Mouse (Mus musculus) stomach, embryonic 15.5 days (tissue): ENCODE measurements at regions not wholly inside any gene's neighbourhood (a gene's known extent, or its start where the extent isn't known, plus 50 kb on each side); places are given as distances from the start of the nearest gene placed in this dataset.

Source experiments
- ATAC-seq: fragments of 200-750 bp; cut with Nextera tagmentation; 2 replicates; pipeline ENCODE4 v1.8.0; 2017; ENCODE audit warnings: low read depth, moderate number of reproducible peaks, moderate TSS enrichment; ENCODE audit not compliant: insufficient read depth, low FRiP score
- H3K27ac ChIP-seq: fragments of 300-500 bp; sonication (generic); 2 replicates; pipeline ENCODE4 v1.5.1; 2015; ENCODE audit warnings: mild to moderate bottlenecking, inconsistent platforms
- H3K27me3 ChIP-seq: fragments of 300-500 bp; sonication (generic); replicated peaks from 2 replicates; pipeline ENCODE4 v1.6.1; 2015; ENCODE audit warnings: inconsistent platforms
- H3K36me3 ChIP-seq: fragments of 300-500 bp; sonication (generic); 2 replicates; pipeline ENCODE4 v1.6.1; 2015; ENCODE audit warnings: inconsistent platforms
- H3K4me1 ChIP-seq: fragments of 300-500 bp; sonication (generic); 2 replicates; pipeline ENCODE4 v1.6.1; 2015; ENCODE audit warnings: inconsistent platforms
- H3K4me2 ChIP-seq: fragments of 300-500 bp; sonication (generic); 2 replicates; pipeline ENCODE4 v1.6.1; 2015; ENCODE audit warnings: mild to moderate bottlenecking, inconsistent platforms
- H3K4me3 ChIP-seq: fragments of 300-500 bp; sonication (generic); replicated peaks from 2 replicates; pipeline ENCODE4 v1.5.1; 2015; ENCODE audit warnings: inconsistent platforms
- H3K9ac ChIP-seq: fragments of 300-500 bp; sonication (generic); 2 replicates; pipeline ENCODE4 v1.6.1; 2015; ENCODE audit warnings: inconsistent platforms
- H3K9me3 ChIP-seq: fragments of 300-500 bp; sonication (generic); 2 replicates; pipeline ENCODE4 v1.6.1; 2016; ENCODE audit warnings: inconsistent platforms
- WGBS: fragments of 180-500 bp; shearing (Covaris S2); methylation state at CpG from one replicate; pipeline ENCODE4 v1.1.7; 2015; 5-methylcytosine and 5-hydroxymethylcytosine counted together

DNA sequence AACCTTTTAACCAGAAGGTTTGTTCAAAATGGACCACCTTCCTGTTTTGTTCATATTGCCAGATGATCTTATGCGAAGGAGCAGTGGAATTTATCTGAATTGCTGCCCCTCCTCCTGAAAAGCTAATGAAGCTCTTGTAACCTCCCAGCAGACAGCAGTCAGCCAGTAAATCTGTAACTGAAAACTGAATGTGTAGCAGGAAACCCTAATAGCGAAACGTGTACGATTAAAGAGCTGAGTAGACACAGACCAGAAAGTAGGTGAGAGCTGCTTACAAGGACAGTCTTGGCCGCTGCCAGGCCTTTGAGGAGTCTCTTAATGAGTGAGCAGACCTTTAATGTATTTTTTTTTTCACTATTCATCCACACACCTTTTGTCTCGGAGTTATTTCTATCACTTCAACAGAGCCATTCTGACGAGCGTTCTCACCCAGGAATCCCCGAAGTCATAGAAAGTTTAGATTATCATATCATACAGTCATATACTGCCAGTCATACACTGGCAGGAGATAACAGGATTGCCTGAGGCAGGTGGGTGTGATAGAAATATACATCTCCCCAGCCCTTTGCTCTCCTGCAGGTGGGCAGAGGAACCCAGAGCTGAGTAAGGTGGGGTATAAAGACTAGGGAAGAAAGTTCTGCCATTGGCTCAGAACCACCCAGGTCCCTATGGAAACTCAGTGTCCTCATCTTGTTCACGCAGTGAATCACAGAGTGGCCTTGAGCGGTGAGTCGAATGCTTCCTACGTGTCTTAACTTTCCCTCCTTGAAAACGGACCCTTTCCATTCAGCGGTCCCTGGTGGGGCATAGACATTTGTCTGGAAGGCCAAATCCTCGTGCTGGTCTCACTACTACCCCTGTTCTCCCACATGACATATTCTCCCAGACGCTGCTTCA is 72.4 kb upstream of the Prep start:
- H3K36me3 ChIP-seq, result no peaks in the 10 kb centered on the region
- no peak overlapping the region for H3K4me2 ChIP-seq
- WGBS, result 75% methylated on average over 17 of the region's 17 CpGs
- H3K4me1 ChIP-seq, result peaks cover 5% of the 10 kb centered on the region; the same call in 1 of the 2 replicates
- H3K27me3 ChIP-seq, result no peaks in the 10 kb centered on the region
- no peaks in the 10 kb centered on the region for H3K9me3 ChIP-seq
- no peak for ATAC-seq
- no peak overlapping the region for H3K27ac ChIP-seq
- no peak overlapping the region for H3K9ac ChIP-seq
- H3K4me3 ChIP-seq, result no peak overlapping the region

DNA sequence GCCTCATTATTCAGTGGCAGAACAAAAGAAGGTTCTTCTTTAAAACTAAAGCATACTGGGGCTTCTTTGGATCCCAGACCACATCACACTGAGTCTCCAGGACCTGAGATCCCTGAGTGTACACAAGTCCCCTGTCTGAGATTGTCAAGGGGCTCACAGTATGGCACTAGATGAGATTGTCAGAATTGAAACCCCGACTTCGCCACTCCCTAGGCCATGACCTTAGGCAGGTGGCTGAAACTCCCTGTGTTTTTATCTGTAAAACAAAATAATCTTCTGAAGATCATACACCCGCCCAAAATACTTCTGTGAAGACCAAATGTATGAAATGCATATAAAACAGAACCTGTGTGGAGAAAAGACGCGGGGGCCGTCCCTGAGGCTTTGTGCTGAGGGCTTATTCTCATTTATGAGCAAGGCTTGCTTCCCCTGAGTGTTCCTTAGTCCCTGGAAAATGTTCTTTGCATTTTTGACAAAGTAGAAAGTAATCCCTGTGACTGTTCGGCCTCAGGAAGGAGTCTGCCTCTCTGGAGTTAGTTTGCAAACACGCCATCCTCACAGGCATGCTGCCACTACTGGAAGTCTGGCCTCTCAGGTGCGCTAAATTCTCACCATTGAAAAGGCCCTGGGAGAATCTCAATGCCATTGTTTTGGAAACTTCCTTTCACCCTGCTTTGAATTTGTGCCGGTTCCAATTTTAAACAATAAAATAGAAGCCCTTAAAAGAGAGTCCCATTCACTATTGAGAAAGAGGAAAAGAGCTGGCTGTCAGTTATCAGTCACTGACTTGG is 73.3 kb upstream of the Prep start:
- H3K9ac ChIP-seq, result no peak overlapping the region
- H3K27ac ChIP-seq, result no peak overlapping the region
- H3K4me2 ChIP-seq, result no peak overlapping the region
- no peaks in the 10 kb centered on the region for H3K9me3 ChIP-seq
- WGBS, result 57% methylated on average over 10 of the region's 10 CpGs
- H3K36me3 ChIP-seq, result no peaks in the 10 kb centered on the region
- peaks cover 5% of the 10 kb centered on the region; the same call in 1 of the 2 replicates for H3K4me1 ChIP-seq
- H3K4me3 ChIP-seq, result no peak overlapping the region
- H3K27me3 ChIP-seq, result no peaks in the 10 kb centered on the region
- ATAC-seq, result no peak

DNA sequence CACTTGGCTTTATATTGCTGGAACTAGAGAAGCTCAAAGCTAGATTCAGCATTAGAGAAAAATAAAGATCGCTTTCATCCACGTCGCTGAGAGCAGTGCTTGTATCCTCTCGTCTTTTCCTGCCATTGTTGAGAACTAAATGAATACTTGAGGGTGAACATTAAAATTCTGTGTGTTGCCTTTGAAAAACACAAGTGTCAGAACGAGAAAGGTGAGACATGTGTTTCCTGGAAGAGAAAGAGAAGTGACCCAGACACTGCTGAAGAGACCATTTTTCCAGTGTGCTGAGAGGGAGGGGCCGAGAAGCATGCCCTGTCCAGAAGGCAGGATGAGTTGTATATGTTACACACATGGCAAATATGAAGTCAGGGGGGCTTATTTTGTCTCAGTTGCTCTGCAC is 77.5 kb upstream of the Prep start:
- Histone ChIP-seq H3K9ac (no peak overlapping the region), H3K36me3 (no peaks in the 10 kb centered on the region), H3K9me3 (no peaks in the 10 kb centered on the region), H3K4me2 (no peak overlapping the region), H3K4me3 (no peak overlapping the region), H3K27me3 (no peaks in the 10 kb centered on the region), H3K4me1 (no peaks in the 10 kb centered on the region), H3K27ac (no peak overlapping the region)
- ATAC-seq, result no peak
- 67% methylated on average over 6 of the region's 6 CpGs for WGBS

DNA sequence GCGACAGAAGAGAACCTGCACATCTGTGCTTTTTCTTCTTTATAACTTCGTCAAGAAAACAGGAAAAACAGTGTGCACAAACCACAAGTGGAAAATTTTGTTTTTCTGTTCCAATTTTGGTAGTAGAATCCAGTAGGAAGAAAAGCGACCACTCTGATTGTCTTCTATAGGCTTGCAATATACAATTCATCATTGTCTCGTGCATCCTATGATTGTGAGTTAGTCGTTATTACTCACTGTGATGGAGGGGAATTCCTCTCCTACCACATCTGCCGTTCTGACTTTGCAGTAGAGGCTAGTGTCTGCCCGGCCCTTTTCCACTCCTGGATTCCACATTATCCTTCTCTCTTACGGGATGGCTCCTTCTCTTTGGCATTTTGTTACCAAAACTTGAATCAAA is 78.2 kb upstream of the Prep start:
- Histone ChIP-seq H3K9me3 (no peaks in the 10 kb centered on the region), H3K27me3 (no peaks in the 10 kb centered on the region), H3K4me2 (no peak overlapping the region), H3K36me3 (no peaks in the 10 kb centered on the region), H3K9ac (no peak overlapping the region), H3K4me3 (no peak overlapping the region), H3K27ac (no peak overlapping the region), H3K4me1 (no peaks in the 10 kb centered on the region)
- 69% methylated on average over 8 of the region's 8 CpGs for WGBS
- ATAC-seq, result no peak

DNA sequence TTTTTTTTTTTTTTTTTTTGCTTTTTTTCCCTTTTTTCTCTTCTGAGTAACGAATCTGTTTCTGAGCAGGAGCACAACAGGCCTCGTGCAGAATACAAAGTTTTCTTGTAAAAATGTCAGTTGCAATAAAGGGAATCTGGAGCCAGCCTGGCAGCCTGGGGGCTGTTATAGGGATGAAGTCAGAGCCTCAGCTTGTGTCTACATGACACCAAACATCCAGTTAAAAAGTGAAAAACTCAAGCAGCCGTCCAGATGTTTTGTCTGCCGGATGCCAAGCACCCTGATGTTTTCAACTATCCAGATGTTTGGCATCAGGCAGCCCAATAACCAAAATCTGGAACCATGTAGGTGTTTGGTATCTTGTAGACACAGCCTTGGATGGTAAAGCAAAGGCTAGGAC is 79.4 kb upstream of the Prep start:
- ATAC-seq, result no peak
- no peak overlapping the region for H3K27ac ChIP-seq
- no peaks in the 10 kb centered on the region for H3K36me3 ChIP-seq
- no peak overlapping the region for H3K4me2 ChIP-seq
- H3K9me3 ChIP-seq, result no peaks in the 10 kb centered on the region
- H3K4me3 ChIP-seq, result no peak overlapping the region
- H3K27me3 ChIP-seq, result no peaks in the 10 kb centered on the region
- 66% methylated on average over 4 of the region's 4 CpGs for WGBS
- no peaks in the 10 kb centered on the region for H3K4me1 ChIP-seq
- H3K9ac ChIP-seq, result no peak overlapping the region

DNA sequence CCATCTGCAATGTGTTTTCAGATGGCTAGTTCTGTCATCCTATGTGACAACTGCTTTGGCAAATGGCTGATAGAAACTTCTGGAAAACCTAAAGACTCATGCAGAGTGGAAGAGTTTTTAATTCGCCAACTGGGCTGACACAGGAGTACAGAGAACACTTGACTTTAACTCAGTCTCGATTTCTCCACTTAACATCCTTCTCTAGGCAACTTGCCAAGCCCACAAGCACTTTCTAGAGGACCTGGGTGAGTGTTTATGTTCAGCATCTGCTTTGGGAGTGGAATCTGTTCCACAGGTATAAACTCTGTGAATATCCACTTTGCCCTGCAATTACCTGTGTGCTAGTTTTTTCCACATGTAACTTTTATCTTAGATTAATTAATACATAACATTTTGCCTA is 85.1 kb upstream of the Prep start:
- Histone ChIP-seq H3K9me3 (no peaks in the 10 kb centered on the region), H3K27ac (no peak overlapping the region), H3K4me2 (no peak overlapping the region), H3K4me3 (no peak overlapping the region), H3K27me3 (no peaks in the 10 kb centered on the region), H3K36me3 (no peaks in the 10 kb centered on the region), H3K9ac (no peak overlapping the region), H3K4me1 (no peaks in the 10 kb centered on the region)
- 39% methylated on average over 2 of the region's 2 CpGs for WGBS
- ATAC-seq, result no peak

DNA sequence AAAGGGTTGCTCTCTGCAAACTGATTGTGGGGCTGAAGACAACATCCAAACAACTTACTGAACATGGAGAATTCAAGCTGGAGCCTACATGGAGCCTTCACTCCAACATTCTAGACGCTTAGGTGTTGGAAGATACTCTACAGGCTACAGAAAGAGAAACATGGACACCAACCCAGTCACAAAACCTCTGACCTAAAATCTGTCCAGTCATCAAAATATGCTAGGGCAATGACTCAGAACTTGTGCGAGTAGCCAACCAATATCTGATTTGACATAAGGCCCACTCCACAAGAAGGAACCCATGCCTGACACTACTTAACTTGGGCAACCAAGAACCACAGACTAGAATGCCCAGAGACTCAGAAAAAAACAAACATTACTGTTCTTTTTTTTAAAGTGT is 90.2 kb upstream of the Prep start:
- no peak overlapping the region for H3K27ac ChIP-seq
- no peaks in the 10 kb centered on the region for H3K9me3 ChIP-seq
- no peak overlapping the region for H3K9ac ChIP-seq
- H3K4me3 ChIP-seq, result no peak overlapping the region
- H3K36me3 ChIP-seq, result no peaks in the 10 kb centered on the region
- H3K4me1 ChIP-seq, result no peaks in the 10 kb centered on the region
- no peak overlapping the region for H3K4me2 ChIP-seq
- H3K27me3 ChIP-seq, result no peaks in the 10 kb centered on the region
- no peak for ATAC-seq
- 88% methylated on average over 2 of the region's 2 CpGs for WGBS

DNA sequence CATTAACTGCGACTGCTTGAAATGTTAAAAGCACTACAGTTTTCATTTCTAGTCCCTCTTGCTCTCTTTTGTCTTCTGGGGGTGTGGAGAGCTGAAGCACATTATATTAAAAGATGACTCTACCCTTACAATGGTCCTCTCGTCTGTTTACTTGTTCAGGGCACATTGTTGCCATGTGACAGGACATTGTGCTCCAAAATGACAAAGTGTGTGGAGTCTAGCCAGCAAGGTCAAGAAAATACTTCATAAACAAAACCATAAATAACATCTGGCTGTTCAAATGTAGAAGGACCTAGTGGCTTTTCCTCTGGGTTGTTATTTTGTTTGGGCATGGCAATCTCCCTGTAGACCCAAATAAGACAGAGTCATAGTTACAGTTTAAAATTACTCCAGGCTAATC is 95.1 kb upstream of the Prep start:
- Histone ChIP-seq H3K27ac (no peak overlapping the region), H3K9me3 (no peaks in the 10 kb centered on the region), H3K36me3 (no peaks in the 10 kb centered on the region), H3K4me3 (no peak overlapping the region), H3K4me2 (no peak overlapping the region), H3K4me1 (no peaks in the 10 kb centered on the region), H3K9ac (no peak overlapping the region), H3K27me3 (no peaks in the 10 kb centered on the region)
- ATAC-seq, result no peak
- WGBS, result 68% methylated on average over 2 of the region's 2 CpGs

DNA sequence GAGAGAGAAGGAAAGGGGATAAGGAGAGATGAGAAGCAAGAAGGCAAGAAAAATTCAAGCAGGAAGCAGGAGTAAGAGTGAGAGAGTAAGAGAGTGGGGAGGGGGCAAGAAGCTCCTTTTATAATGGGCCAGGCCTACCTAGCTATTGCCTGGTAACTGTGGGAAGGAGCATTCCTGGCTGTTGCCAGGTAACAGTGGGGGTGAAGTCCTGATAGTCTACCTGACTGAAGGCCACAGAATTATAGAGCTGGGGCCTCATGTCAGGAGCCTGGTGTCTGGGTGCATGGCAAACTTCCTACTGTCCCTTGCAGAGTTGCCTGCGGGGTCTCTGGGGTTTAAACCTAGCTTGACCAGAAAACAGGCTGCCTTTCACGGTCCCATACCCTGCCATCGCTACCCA is 107.0 kb upstream of the Prep start:
- H3K9me3 ChIP-seq, result no peaks in the 10 kb centered on the region
- H3K9ac ChIP-seq, result no peak overlapping the region
- no peak overlapping the region for H3K4me3 ChIP-seq
- H3K27me3 ChIP-seq, result no peaks in the 10 kb centered on the region
- WGBS, result 79% methylated on average over 3 of the region's 3 CpGs
- no peaks in the 10 kb centered on the region for H3K4me1 ChIP-seq
- H3K36me3 ChIP-seq, result no peaks in the 10 kb centered on the region
- H3K4me2 ChIP-seq, result no peak overlapping the region
- no peak overlapping the region for H3K27ac ChIP-seq
- no peak for ATAC-seq

DNA sequence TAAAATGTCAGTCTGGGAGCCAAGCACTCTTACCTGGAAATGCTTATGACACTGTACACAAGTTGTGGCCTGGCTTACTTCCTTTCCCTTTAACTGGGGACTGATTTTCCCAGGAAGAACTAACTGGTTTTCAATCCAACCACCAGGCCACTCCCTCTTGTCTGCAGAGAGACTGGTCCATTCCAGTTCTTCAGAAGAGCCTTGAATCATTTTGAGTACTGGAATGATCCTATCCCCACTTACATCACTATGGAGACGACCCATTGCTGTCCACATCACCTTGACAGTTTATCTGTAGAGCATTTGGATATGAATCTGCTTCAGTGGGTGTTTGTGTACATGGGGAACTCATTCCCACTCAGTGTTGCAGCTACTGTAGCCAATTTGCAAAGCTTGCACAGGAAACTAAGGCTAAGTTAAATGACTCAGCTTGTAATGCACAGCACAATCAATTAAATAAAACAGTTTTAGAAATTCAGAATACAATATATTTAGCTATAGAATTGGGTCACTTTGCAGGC is 121.7 kb upstream of the Prep start:
- Histone ChIP-seq H3K36me3 (no peaks in the 10 kb centered on the region), H3K27ac (no peak overlapping the region), H3K4me2 (no peak overlapping the region), H3K27me3 (no peaks in the 10 kb centered on the region), H3K9me3 (no peaks in the 10 kb centered on the region), H3K4me3 (no peak overlapping the region), H3K4me1 (no peaks in the 10 kb centered on the region), H3K9ac (no peak overlapping the region)
- 59% methylated on average over 1 of the region's 1 CpGs for WGBS
- ATAC-seq, result no peak

DNA sequence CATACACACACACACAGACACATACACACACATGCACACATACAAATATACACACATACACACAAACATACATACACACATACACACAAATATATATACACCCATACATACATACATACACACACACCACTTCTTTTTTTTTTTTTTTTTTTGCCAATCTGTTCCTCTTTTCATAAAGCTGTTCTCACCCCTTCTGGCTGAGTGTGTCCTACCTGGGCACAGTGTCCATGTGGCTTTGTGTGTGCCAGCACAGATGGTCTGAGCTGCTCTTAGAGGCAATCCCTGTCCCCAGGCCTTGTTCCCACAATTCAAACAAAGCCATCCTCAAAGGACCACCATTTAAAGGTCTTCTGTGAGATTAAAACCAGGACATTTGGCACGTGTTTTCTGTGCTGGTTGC is 127.6 kb upstream of the Prep start:
- no peaks in the 10 kb centered on the region for H3K4me1 ChIP-seq
- H3K27ac ChIP-seq, result no peak overlapping the region
- no peak overlapping the region for H3K4me2 ChIP-seq
- H3K4me3 ChIP-seq, result no peak overlapping the region
- H3K9me3 ChIP-seq, result no peaks in the 10 kb centered on the region
- no peak overlapping the region for H3K9ac ChIP-seq
- H3K36me3 ChIP-seq, result no peaks in the 10 kb centered on the region
- WGBS, result 40% methylated on average over 1 of the region's 1 CpGs
- no peaks in the 10 kb centered on the region for H3K27me3 ChIP-seq
- no peak for ATAC-seq

DNA sequence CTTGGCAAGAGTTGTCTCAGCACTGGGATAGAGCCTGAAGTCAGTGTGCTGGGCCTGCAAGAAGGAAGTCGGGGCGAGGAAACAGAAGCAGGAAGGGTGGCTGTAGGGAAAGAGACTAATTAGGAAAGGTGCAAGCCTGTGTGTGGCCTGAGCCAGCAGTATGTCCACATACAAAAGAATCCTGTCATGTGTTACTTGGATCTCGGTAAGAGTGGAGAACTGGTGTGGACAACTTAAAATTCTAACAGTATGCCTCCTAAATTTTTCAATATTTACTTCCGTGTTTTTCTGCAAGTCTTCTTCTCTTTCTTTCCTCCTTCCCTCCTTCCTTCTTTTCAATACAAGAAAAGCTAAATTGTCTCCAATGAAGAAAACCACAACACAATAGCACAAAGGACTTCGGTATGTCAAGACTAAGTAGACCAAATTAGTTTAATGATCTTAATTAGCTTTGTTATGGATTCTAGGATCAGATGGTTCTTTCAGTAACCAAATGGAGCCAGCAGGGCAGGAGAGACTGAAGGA is 130.0 kb upstream of the Prep start:
- H3K4me3 ChIP-seq, result no peak overlapping the region
- H3K36me3 ChIP-seq, result no peaks in the 10 kb centered on the region
- H3K27me3 ChIP-seq, result no peaks in the 10 kb centered on the region
- WGBS, result 82% methylated on average over 5 of the region's 5 CpGs
- H3K27ac ChIP-seq, result no peak overlapping the region
- no peak overlapping the region for H3K9ac ChIP-seq
- no peak overlapping the region for H3K4me2 ChIP-seq
- no peaks in the 10 kb centered on the region for H3K4me1 ChIP-seq
- ATAC-seq, result no peak
- H3K9me3 ChIP-seq, result no peaks in the 10 kb centered on the region
